Mouse (Mus musculus): ENCODE measurements around the gene Pard3b.

DNA sequence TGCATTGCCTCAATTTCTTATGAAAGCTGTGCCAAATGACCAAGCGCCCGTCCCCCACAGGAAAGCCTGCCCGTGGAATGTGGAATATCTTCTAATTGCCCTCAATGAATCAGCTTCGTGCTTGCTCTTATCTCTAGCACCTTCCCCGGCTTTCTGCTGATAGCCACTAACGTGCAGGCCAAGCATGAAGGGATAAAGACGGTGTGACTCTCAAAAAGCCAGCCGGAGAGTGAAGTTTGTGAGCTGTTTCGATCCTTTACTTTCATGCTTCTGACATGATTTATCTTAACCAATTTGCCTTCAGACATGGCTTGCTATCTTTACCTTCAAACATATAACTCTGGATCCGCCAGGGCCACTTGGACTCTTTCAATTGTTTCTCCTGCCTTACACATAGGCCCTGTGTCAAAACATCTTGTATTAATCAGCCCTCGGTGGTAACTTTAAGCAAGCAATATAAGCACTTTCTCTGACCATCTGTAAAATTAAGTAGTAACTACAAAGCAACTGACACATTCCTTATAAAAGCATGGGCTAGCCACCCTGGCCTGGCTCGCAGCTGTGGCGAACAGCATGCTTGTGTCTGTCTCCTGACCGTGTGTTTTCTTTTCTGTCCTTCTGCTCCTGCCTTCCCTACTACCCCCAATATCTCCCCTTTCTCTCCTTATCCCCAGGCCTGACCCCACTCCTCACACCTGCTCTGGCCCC is 744.3 kb downstream of the Pard3b start:
- TF ChIP-seq POLR2A (IDR thresholded peaks at IDR 0.05; ENCODE audit: insufficient read depth, low read depth, low read length) (no peak), CTCF (IDR thresholded peaks at IDR 0.05) (no peak), EP300 (IDR thresholded peaks at IDR 0.05; ENCODE audit: insufficient read depth, low read depth, low read length) (no peak)
